Comparison of ENCODE assay signal across 21 mouse cellular contexts in genomic region chr1:134712781-134713299, GRCm38 (mm10).
DNase-seq lines count a peak whose midpoint lies in the region; ATAC-seq and TF ChIP-seq lines count a peak whose summit lies in the region.
"Had no signal": no experiment of that assay in that cellular context is flagged by ENCODE, and none has a peak within 500 bp of the region (broad histone marks: within the 10 kb centered on the region; RNA-seq: fewer than 3 reads in every experiment).

No protein-coding gene starts in this region.

- no peak for TF ChIP-seq CTCF in CH12.LX (conservative IDR thresholded peaks at IDR 0.05 in 1 of 2, IDR thresholded peaks at IDR 0.05 in 1 of 2; ENCODE audit: low read depth in 2 of 2, low read length in 2 of 2)

- H3K27ac ChIP-seq in forebrain, embryonic 11.5 days (ENCODE audit: low read depth, low read length) = peak overlapping the region; percentile 50; the same call in 1 of the 2 replicates
- H3K27ac ChIP-seq in forebrain, embryonic 16.5 days (ENCODE audit: low read length) = no peak overlapping the region
- H3K27ac ChIP-seq in midbrain, embryonic 10.5 days (replicated peaks) = peak overlapping the region; percentile 81
- no peak overlapping the region for H3K27ac ChIP-seq in midbrain, embryonic 15.5 days
- H3K27ac ChIP-seq in CH12.LX (ENCODE audit: insufficient read depth, low read depth) (no peak overlapping the region), ES-E14 (ENCODE audit: insufficient read depth, low read depth, low read length, poor library complexity, severe bottlenecking) (no peak overlapping the region)
- H3K27ac ChIP-seq: intestine, embryonic 15.5 days; limb, embryonic 10.5 days; liver, embryonic 15.5 days; lung, embryonic 15.5 days had no signal

- ATAC-seq in forebrain, embryonic 11.5 days (replicated peaks; ENCODE audit: low FRiP score) = no peak
- no peak for ATAC-seq in forebrain, embryonic 16.5 days
- no peak for ATAC-seq in midbrain, embryonic 15.5 days (replicated peaks)
- ATAC-seq in monocyte, adult 5-6 weeks (replicated peaks; ENCODE audit: insufficient number of reproducible peaks, low FRiP score, low TSS enrichment, poor library complexity, severe bottlenecking) = no peak

- no peaks in the 10 kb centered on the region for H3K9me3 ChIP-seq in forebrain, embryonic 11.5 days (ENCODE audit: control insufficient read depth, low read length)
- no peaks in the 10 kb centered on the region for H3K9me3 ChIP-seq in forebrain, embryonic 16.5 days (ENCODE audit: control insufficient read depth, low read length)
- no peaks in the 10 kb centered on the region for H3K9me3 ChIP-seq in midbrain, embryonic 10.5 days (replicated peaks)
- no peaks in the 10 kb centered on the region for H3K9me3 ChIP-seq in midbrain, embryonic 15.5 days
- H3K9me3 ChIP-seq in CH12.LX (replicated peaks; ENCODE audit: low read length) (no peaks in the 10 kb centered on the region), ES-E14 (ENCODE audit: control insufficient read depth, insufficient read depth, low read depth, low read length) (no peaks in the 10 kb centered on the region)
- H3K9me3 ChIP-seq: heart, embryonic 10.5 days; intestine, embryonic 15.5 days; limb, embryonic 10.5 days; liver, embryonic 15.5 days; lung, embryonic 15.5 days; megakaryocyte, embryonic 14.5 days had no signal

- H3K27me3 ChIP-seq in forebrain, embryonic 11.5 days (ENCODE audit: control insufficient read depth, insufficient read depth, low read length) = peaks cover 18% of the 10 kb centered on the region
- no peaks in the 10 kb centered on the region; the same call in 1 of the 2 replicates for H3K27me3 ChIP-seq in forebrain, embryonic 16.5 days (replicated peaks; ENCODE audit: control insufficient read depth, insufficient read depth, low read length)
- H3K27me3 ChIP-seq in midbrain, embryonic 10.5 days (ENCODE audit: low read depth, poor library complexity, severe bottlenecking) = peaks cover 83% of the 10 kb centered on the region
- peaks cover 6% of the 10 kb centered on the region; the same call in 1 of the 2 replicates for H3K27me3 ChIP-seq in midbrain, embryonic 15.5 days (replicated peaks)
- peaks cover 93% of the 10 kb centered on the region for H3K27me3 ChIP-seq in CH12.LX (replicated peaks)

- 77% methylated on average over 9 of the region's 9 CpGs for WGBS in forebrain, embryonic 11.5 days
- 81% methylated on average over 9 of the region's 9 CpGs for WGBS in forebrain, embryonic 16.5 days
- 69% methylated on average over 9 of the region's 9 CpGs for WGBS in midbrain, embryonic 10.5 days
- WGBS in midbrain, embryonic 15.5 days = 74% methylated on average over 9 of the region's 9 CpGs

- peaks cover 26% of the 10 kb centered on the region for H3K4me1 ChIP-seq in forebrain, embryonic 11.5 days (replicated peaks; ENCODE audit: control insufficient read depth, insufficient read depth, low read length)
- peaks cover 14% of the 10 kb centered on the region for H3K4me1 ChIP-seq in forebrain, embryonic 16.5 days (replicated peaks; ENCODE audit: control insufficient read depth, insufficient read depth, low read length)
- peaks cover 76% of the 10 kb centered on the region for H3K4me1 ChIP-seq in midbrain, embryonic 10.5 days
- peaks cover 41% of the 10 kb centered on the region for H3K4me1 ChIP-seq in midbrain, embryonic 15.5 days
- H3K4me1 ChIP-seq in CH12.LX (ENCODE audit: control insufficient read depth in 1 of 2, insufficient read depth in 2 of 2) = peaks cover 9 to 25% of the 10 kb centered on the region in 2 experiments
- H3K4me1 ChIP-seq in ES-E14 (ENCODE audit: control insufficient read depth in 2 of 2, insufficient read depth in 2 of 2, low read length in 2 of 2, poor library complexity in 1 of 2) = peaks cover 0 to 11% of the 10 kb centered on the region in 2 experiments; a peak in 1 of 4 replicates

- H3K9ac ChIP-seq in forebrain, embryonic 11.5 days (ENCODE audit: low read length) = no peak overlapping the region
- no peak overlapping the region for H3K9ac ChIP-seq in forebrain, embryonic 16.5 days (replicated peaks; ENCODE audit: low read depth, low read length)
- H3K9ac ChIP-seq in midbrain, embryonic 15.5 days = no peak overlapping the region
- H3K9ac ChIP-seq in CH12.LX (ENCODE audit: insufficient read depth, low read depth) (no peak overlapping the region), ES-E14 (ENCODE audit: insufficient read depth, low read depth, low read length, poor library complexity, severe bottlenecking) (no peak overlapping the region)
- H3K9ac ChIP-seq: intestine, embryonic 15.5 days; liver, embryonic 15.5 days; lung, embryonic 15.5 days had no signal

- TF ChIP-seq POLR2A in CH12.LX (IDR thresholded peaks at IDR 0.05; ENCODE audit: low read depth, low read length) = no peak

- H3K4me2 ChIP-seq in forebrain, embryonic 11.5 days (ENCODE audit: low read depth, low read length, severe bottlenecking) = no peak overlapping the region
- no peak overlapping the region for H3K4me2 ChIP-seq in forebrain, embryonic 16.5 days (ENCODE audit: low read length)
- no peak overlapping the region for H3K4me2 ChIP-seq in midbrain, embryonic 15.5 days
- H3K4me2 ChIP-seq in CH12.LX (ENCODE audit: insufficient read depth, low read depth, poor library complexity, severe bottlenecking) = no peak overlapping the region
- H3K4me2 ChIP-seq: intestine, embryonic 15.5 days; liver, embryonic 15.5 days; lung, embryonic 15.5 days had no signal

- no peak overlapping the region for H3K4me3 ChIP-seq in forebrain, embryonic 11.5 days (ENCODE audit: low read depth, low read length)
- no peak overlapping the region for H3K4me3 ChIP-seq in forebrain, embryonic 16.5 days (replicated peaks; ENCODE audit: low read length)
- no peak overlapping the region for H3K4me3 ChIP-seq in midbrain, embryonic 10.5 days
- no peak overlapping the region for H3K4me3 ChIP-seq in midbrain, embryonic 15.5 days
- H3K4me3 ChIP-seq in CH12.LX (replicated peaks in 1 of 3; ENCODE audit: low read depth in 2 of 3, low read length in 2 of 3, poor library complexity in 1 of 3) (no peak overlapping the region), ES-E14 (ENCODE audit: insufficient read depth in 1 of 2, low read depth in 1 of 2, low read length in 2 of 2, poor library complexity in 1 of 2, severe bottlenecking in 1 of 2) (no peak overlapping the region)
- H3K4me3 ChIP-seq: heart, embryonic 10.5 days; intestine, embryonic 15.5 days; limb, embryonic 10.5 days; liver, embryonic 15.5 days; lung, embryonic 15.5 days; megakaryocyte, embryonic 14.5 days; myocyte had no signal

- in situ Hi-C loops in CH12.LX (cut with MboI; ENCODE audit: low pct_ligation_motif_present, low pct_unique_long_range_greater_than_20kb, low sequenced_read_pairs) (no loop called here), ES-E14 (cut with MboI; ENCODE audit: low sequenced_read_pairs in 2 of 2, unreplicated experiment in 2 of 2) (no loop called here)

- dilution Hi-C loops in CH12.LX (cut with MboI; ENCODE audit: extremely low pct_ligation_motif_present, extremely low pct_unique_long_range_greater_than_20kb, low sequenced_read_pairs) = no loop called here

- H3K79me2 ChIP-seq in CH12.LX (replicated peaks; ENCODE audit: control insufficient read depth, extremely low read depth, insufficient read depth, poor library complexity, severe bottlenecking) = no peaks in the 10 kb centered on the region

- TF ChIP-seq RAD21 in CH12.LX (IDR thresholded peaks at IDR 0.05; ENCODE audit: low read depth, low read length) = no peak

- no peak for TF ChIP-seq EP300 in CH12.LX (IDR thresholded peaks at IDR 0.05; ENCODE audit: low read length)

- DNase-seq in forebrain, embryonic 11.5 days (ENCODE audit: low spot score) = no peak
- no peak for DNase-seq in midbrain, embryonic 10.5 days (ENCODE audit: low spot score)
- DNase-seq in CH12.LX (ENCODE audit: extremely low read depth) (no peak), ES-E14 (ENCODE audit: low read depth, low spot score) (no peak)
- no peak for DNase-seq in testis, postnatal 10 days (ENCODE audit: low spot score)
- DNase-seq: adrenal gland, postnatal 14 days; kidney, adult 9 months; kidney, postnatal 14 days; right cerebral cortex, postnatal 25 days; spleen, adult 18-20 months; thymus, postnatal 25 days had no signal

- H3K36me3 ChIP-seq in forebrain, embryonic 11.5 days (ENCODE audit: control insufficient read depth, insufficient read depth, low read length) = no peaks in the 10 kb centered on the region
- no peaks in the 10 kb centered on the region for H3K36me3 ChIP-seq in forebrain, embryonic 16.5 days (ENCODE audit: control insufficient read depth, insufficient read depth)
- H3K36me3 ChIP-seq in midbrain, embryonic 10.5 days = peaks cover 4% of the 10 kb centered on the region; the same call in 1 of the 2 replicates
- no peaks in the 10 kb centered on the region for H3K36me3 ChIP-seq in midbrain, embryonic 15.5 days (replicated peaks)
- no peaks in the 10 kb centered on the region for H3K36me3 ChIP-seq in CH12.LX (replicated peaks in 1 of 2; ENCODE audit: control insufficient read depth in 1 of 2, insufficient read depth in 1 of 2, low read length in 1 of 2)
- no peaks in the 10 kb centered on the region for H3K36me3 ChIP-seq in ES-E14 (ENCODE audit: control insufficient read depth, insufficient read depth, low read length, poor library complexity, severe bottlenecking)
- H3K36me3 ChIP-seq: heart, embryonic 10.5 days; intestine, embryonic 15.5 days; limb, embryonic 10.5 days; liver, embryonic 15.5 days; lung, embryonic 15.5 days had no signal

TF ChIP-seq in CH12.LX, 34 proteins besides CTCF, POLR2A, EP300 and RAD21:
- TF ChIP-seq POLR2AphosphoS2 (IDR thresholded peaks at IDR 0.05; ENCODE audit: low read depth, low read length) (no peak), MAFK (IDR thresholded peaks at IDR 0.05; ENCODE audit: insufficient replicate concordance, low read length) (peak; percentile 93), MEF2A (IDR thresholded peaks at IDR 0.05; ENCODE audit: borderline replicate concordance, low read depth, low read length) (no peak)

TF ChIP-seq in ES-E14, 5 proteins besides CTCF, POLR2A, EP300 and RAD21:
- no peak for TF ChIP-seq ZC3H11A (IDR thresholded peaks at IDR 0.05; ENCODE audit: borderline replicate concordance, low read depth, low read length)
- no peak for TF ChIP-seq CHD2 (IDR thresholded peaks at IDR 0.05; ENCODE audit: low read depth, low read length)
- TF ChIP-seq HCFC1 (IDR thresholded peaks at IDR 0.05; ENCODE audit: borderline replicate concordance, insufficient read depth, low read length) = no peak
- peak; percentile 94 for TF ChIP-seq MAFK (IDR thresholded peaks at IDR 0.05; ENCODE audit: insufficient read depth, low read depth, low read length)
- TF ChIP-seq ZNF384 (IDR thresholded peaks at IDR 0.05; ENCODE audit: low read depth, low read length) = no peak

Comparison
In these comparisons a context has a peak if more than half of its experiments do, and no peak if none do; other contexts are left out.
1. H3K27ac ChIP-seq: peak in forebrain, embryonic 11.5 days (single experiment) and midbrain, embryonic 10.5 days (single experiment); none in forebrain, embryonic 16.5 days (single experiment), midbrain, embryonic 15.5 days (single experiment), CH12.LX (single experiment) and ES-E14 (single experiment).